Mouse (Mus musculus): ENCODE results near the gene Arrb2. TPM values are rescaled to one million over a fixed set of nuclear protein-coding genes. Genes with fewer than 3 reads are reported as not detected.

Arrb2 gene
- polyA plus RNA-seq (2015; fragmentation: Nextera tagmentation; extraction: Ambion mirVana), result 15.0 and 15.8 TPM in 2 replicates

- under 1% methylated on average over 62 of the region's 75 CpGs for WGBS (ENCODE audit: insufficient replicate concordance)
- peak within 1 kb of the TSS; percentile 76 for H3K9ac ChIP-seq (ENCODE audit: low read depth, low read length)
- H3K9me3 ChIP-seq (replicated peaks; ENCODE audit: control insufficient read depth, low read length), result no peaks in the 10 kb centered on the region
- no peaks in the 10 kb centered on the region for H3K36me3 ChIP-seq (ENCODE audit: control insufficient read depth, insufficient read depth)
- peak within 1 kb of the TSS; percentile 87 for H3K4me2 ChIP-seq (ENCODE audit: low read depth, low read length)
- H3K4me1 ChIP-seq (ENCODE audit: control insufficient read depth, low read depth, low read length), result peaks cover 15% of the 10 kb centered on the region
- ATAC-seq (ENCODE audit: low read depth), result peak; percentile 92
- H3K27me3 ChIP-seq (ENCODE audit: control insufficient read depth, insufficient read depth, low read depth, low read length), result no peaks in the 10 kb centered on the region
- H3K4me3 ChIP-seq (ENCODE audit: low read depth, low read length), result peak within 1 kb of the TSS; percentile 72
- peak within 1 kb of the TSS; percentile 78 for H3K27ac ChIP-seq (ENCODE audit: low read length)
Observed at GRCm38 (mm10) chr11:70432048-70432894, at the start of gene Arrb2. TSS of gene Arrb2 (plus strand) at chr11:70432635.

- Histone ChIP-seq H3K27me3 (ENCODE audit: control insufficient read depth, insufficient read depth, low read depth, low read length) (no peaks in the 10 kb centered on the region), H3K36me3 (ENCODE audit: control insufficient read depth, insufficient read depth) (no peaks in the 10 kb centered on the region), H3K27ac (ENCODE audit: low read length) (no peak overlapping the region), H3K4me1 (ENCODE audit: control insufficient read depth, low read depth, low read length) (no peaks in the 10 kb centered on the region), H3K9me3 (replicated peaks; ENCODE audit: control insufficient read depth, low read length) (no peaks in the 10 kb centered on the region), H3K9ac (ENCODE audit: low read depth, low read length) (no peak overlapping the region), H3K4me2 (ENCODE audit: low read depth, low read length) (no peak overlapping the region), H3K4me3 (ENCODE audit: low read depth, low read length) (no peak overlapping the region)
- no peak for ATAC-seq (ENCODE audit: low read depth)
- 68% methylated on average over 3 of the region's 3 CpGs for WGBS (ENCODE audit: insufficient replicate concordance)
Observed at GRCm38 (mm10) chr11:70384136-70384535, 48.3 kb upstream of the Arrb2 start.

GRCm38 (mm10) chr11:70387436-70387835 is 45.0 kb upstream of the Arrb2 start:
- peaks cover 5% of the 10 kb centered on the region; the same call in 1 of the 2 replicates for H3K36me3 ChIP-seq (ENCODE audit: control insufficient read depth, insufficient read depth)
- no peak overlapping the region for H3K9ac ChIP-seq (ENCODE audit: low read depth, low read length)
- H3K27ac ChIP-seq (ENCODE audit: low read length), result no peak overlapping the region
- H3K4me2 ChIP-seq (ENCODE audit: low read depth, low read length), result no peak overlapping the region
- H3K4me3 ChIP-seq (ENCODE audit: low read depth, low read length), result no peak overlapping the region
- no peaks in the 10 kb centered on the region for H3K9me3 ChIP-seq (replicated peaks; ENCODE audit: control insufficient read depth, low read length)
- WGBS (ENCODE audit: insufficient replicate concordance), result 60% methylated on average over 5 of the region's 5 CpGs
- no peak for ATAC-seq (ENCODE audit: low read depth)
- H3K4me1 ChIP-seq (ENCODE audit: control insufficient read depth, low read depth, low read length), result no peaks in the 10 kb centered on the region
- no peaks in the 10 kb centered on the region for H3K27me3 ChIP-seq (ENCODE audit: control insufficient read depth, insufficient read depth, low read depth, low read length)

GRCm38 (mm10) chr11:70389421-70389820 is 43.0 kb upstream of the Arrb2 start:
- Histone ChIP-seq H3K4me2 (ENCODE audit: low read depth, low read length) (no peak overlapping the region), H3K9me3 (replicated peaks; ENCODE audit: control insufficient read depth, low read length) (no peaks in the 10 kb centered on the region), H3K9ac (ENCODE audit: low read depth, low read length) (no peak overlapping the region), H3K36me3 (ENCODE audit: control insufficient read depth, insufficient read depth) (peaks cover 10% of the 10 kb centered on the region), H3K27ac (ENCODE audit: low read length) (no peak overlapping the region), H3K4me3 (ENCODE audit: low read depth, low read length) (no peak overlapping the region), H3K27me3 (ENCODE audit: control insufficient read depth, insufficient read depth, low read depth, low read length) (no peaks in the 10 kb centered on the region), H3K4me1 (ENCODE audit: control insufficient read depth, low read depth, low read length) (no peaks in the 10 kb centered on the region)
- WGBS (ENCODE audit: insufficient replicate concordance), result 60% methylated on average over 5 of the region's 5 CpGs
- no peak for ATAC-seq (ENCODE audit: low read depth)

GRCm38 (mm10) chr11:70403598-70403997 is 28.8 kb upstream of the Arrb2 start:
- no peak overlapping the region for H3K4me3 ChIP-seq (ENCODE audit: low read depth, low read length)
- no peaks in the 10 kb centered on the region for H3K9me3 ChIP-seq (replicated peaks; ENCODE audit: control insufficient read depth, low read length)
- H3K36me3 ChIP-seq (ENCODE audit: control insufficient read depth, insufficient read depth), result peaks cover 11% of the 10 kb centered on the region
- WGBS (ENCODE audit: insufficient replicate concordance), result 63% methylated on average over 2 of the region's 2 CpGs
- no peak overlapping the region for H3K9ac ChIP-seq (ENCODE audit: low read depth, low read length)
- no peak overlapping the region for H3K27ac ChIP-seq (ENCODE audit: low read length)
- ATAC-seq (ENCODE audit: low read depth), result peak; percentile 50; the same call in 1 of the 2 replicates
- no peak overlapping the region for H3K4me2 ChIP-seq (ENCODE audit: low read depth, low read length)
- no peaks in the 10 kb centered on the region for H3K27me3 ChIP-seq (ENCODE audit: control insufficient read depth, insufficient read depth, low read depth, low read length)
- H3K4me1 ChIP-seq (ENCODE audit: control insufficient read depth, low read depth, low read length), result peaks cover 6% of the 10 kb centered on the region

- H3K9me3 ChIP-seq (replicated peaks; ENCODE audit: control insufficient read depth, low read length), result no peaks in the 10 kb centered on the region
- peaks cover 20% of the 10 kb centered on the region for H3K4me1 ChIP-seq (ENCODE audit: control insufficient read depth, low read depth, low read length)
- peak within 1 kb of the TSS; percentile 75 for H3K27ac ChIP-seq (ENCODE audit: low read length)
- no peaks in the 10 kb centered on the region for H3K27me3 ChIP-seq (ENCODE audit: control insufficient read depth, insufficient read depth, low read depth, low read length)
- peaks cover 4% of the 10 kb centered on the region; the same call in 1 of the 2 replicates for H3K36me3 ChIP-seq (ENCODE audit: control insufficient read depth, insufficient read depth)
- ATAC-seq (ENCODE audit: low read depth), result peak; percentile 91
- H3K4me2 ChIP-seq (ENCODE audit: low read depth, low read length), result peak within 1 kb of the TSS; percentile 85
- H3K9ac ChIP-seq (ENCODE audit: low read depth, low read length), result peak within 1 kb of the TSS; percentile 95
- H3K4me3 ChIP-seq (ENCODE audit: low read depth, low read length), result peak within 1 kb of the TSS; percentile 91
- WGBS (ENCODE audit: insufficient replicate concordance), result under 1% methylated on average over 59 of the region's 59 CpGs
Observed at GRCm38 (mm10) chr11:70409594-70410296, 22.7 kb upstream of the Arrb2 start, which contains the start of gene Pelp1. TSS of gene Pelp1 (minus strand) at chr11:70410031.

- Histone ChIP-seq H3K27me3 (ENCODE audit: control insufficient read depth, insufficient read depth, low read depth, low read length) (no peaks in the 10 kb centered on the region), H3K4me2 (ENCODE audit: low read depth, low read length) (peak overlapping the region; percentile 85), H3K9me3 (replicated peaks; ENCODE audit: control insufficient read depth, low read length) (no peaks in the 10 kb centered on the region), H3K9ac (ENCODE audit: low read depth, low read length) (peak overlapping the region; percentile 95), H3K4me1 (ENCODE audit: control insufficient read depth, low read depth, low read length) (peaks cover 20% of the 10 kb centered on the region), H3K4me3 (ENCODE audit: low read depth, low read length) (peak overlapping the region; percentile 91), H3K36me3 (ENCODE audit: control insufficient read depth, insufficient read depth) (peaks cover 4% of the 10 kb centered on the region; the same call in 1 of the 2 replicates), H3K27ac (ENCODE audit: low read length) (peak overlapping the region; percentile 75)
- ATAC-seq (ENCODE audit: low read depth), result no peak
- WGBS (ENCODE audit: insufficient replicate concordance), result 44% methylated on average over 6 of the region's 6 CpGs
Observed at GRCm38 (mm10) chr11:70410297-70410643, 22.2 kb upstream of the Arrb2 start.

- no peak for ATAC-seq (ENCODE audit: low read depth)
- peaks cover 20% of the 10 kb centered on the region for H3K4me1 ChIP-seq (ENCODE audit: control insufficient read depth, low read depth, low read length)
- 62% methylated on average over 5 of the region's 5 CpGs for WGBS (ENCODE audit: insufficient replicate concordance)
Observed at GRCm38 (mm10) chr11:70412591-70412990, 19.8 kb upstream of the Arrb2 start.

GRCm38 (mm10) chr11:70413961-70414360 is 18.5 kb upstream of the Arrb2 start:
- 4% methylated on average over 3 of the region's 3 CpGs for WGBS (ENCODE audit: insufficient replicate concordance)
- peaks cover 10% of the 10 kb centered on the region for H3K4me1 ChIP-seq (ENCODE audit: control insufficient read depth, low read depth, low read length)
- H3K36me3 ChIP-seq (ENCODE audit: control insufficient read depth, insufficient read depth), result no peaks in the 10 kb centered on the region
- no peak for ATAC-seq (ENCODE audit: low read depth)
- no peak overlapping the region for H3K4me3 ChIP-seq (ENCODE audit: low read depth, low read length)
- H3K9me3 ChIP-seq (replicated peaks; ENCODE audit: control insufficient read depth, low read length), result no peaks in the 10 kb centered on the region
- no peaks in the 10 kb centered on the region for H3K27me3 ChIP-seq (ENCODE audit: control insufficient read depth, insufficient read depth, low read depth, low read length)
- no peak overlapping the region for H3K9ac ChIP-seq (ENCODE audit: low read depth, low read length)
- no peak overlapping the region for H3K4me2 ChIP-seq (ENCODE audit: low read depth, low read length)
- no peak overlapping the region for H3K27ac ChIP-seq (ENCODE audit: low read length)

More at GRCm38 (mm10) chr11:70412591-70412990, 19.8 kb upstream of the Arrb2 start:
- Histone ChIP-seq H3K27me3 (ENCODE audit: control insufficient read depth, insufficient read depth, low read depth, low read length) (no peaks in the 10 kb centered on the region), H3K36me3 (ENCODE audit: control insufficient read depth, insufficient read depth) (no peaks in the 10 kb centered on the region), H3K27ac (ENCODE audit: low read length) (no peak overlapping the region), H3K4me2 (ENCODE audit: low read depth, low read length) (no peak overlapping the region), H3K4me3 (ENCODE audit: low read depth, low read length) (no peak overlapping the region), H3K9ac (ENCODE audit: low read depth, low read length) (no peak overlapping the region), H3K9me3 (replicated peaks; ENCODE audit: control insufficient read depth, low read length) (no peaks in the 10 kb centered on the region)

All from liver, embryonic 16.5 days (tissue).